ENCODE assay signal across 8 mouse cellular contexts in the genomic region with DNA sequence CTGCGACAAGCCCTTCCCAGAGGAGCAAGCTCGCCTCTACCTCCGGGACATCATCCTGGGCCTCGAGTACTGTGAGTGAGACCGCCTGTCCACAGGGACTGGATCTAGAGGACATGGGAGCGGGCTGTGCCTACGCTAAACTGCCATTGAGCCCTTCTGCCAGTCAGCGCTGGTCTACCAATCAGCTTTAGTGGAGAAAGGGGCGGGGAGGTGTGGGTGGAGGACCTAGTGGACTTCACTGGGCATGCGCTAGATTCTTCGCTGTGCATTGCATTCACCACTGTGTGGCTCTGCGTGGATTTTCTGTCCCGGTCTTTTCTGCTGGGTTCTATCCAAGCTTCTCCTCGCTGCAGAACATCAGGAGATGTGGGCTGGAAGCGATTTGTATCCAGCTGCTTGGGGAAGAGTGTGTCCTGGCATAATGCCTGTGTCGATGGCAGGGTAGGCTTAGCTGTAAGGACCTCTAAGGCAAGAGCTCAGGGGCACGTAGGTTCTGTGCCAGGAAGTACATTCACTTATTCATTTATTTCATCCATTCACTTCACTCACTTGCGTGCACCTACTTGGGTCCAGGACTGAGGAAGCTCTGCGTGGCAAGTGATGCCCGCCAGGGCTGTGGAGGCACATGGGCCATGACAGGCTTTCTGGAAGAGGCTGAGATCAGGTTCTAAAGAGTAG. TPM values are rescaled to one million over a fixed set of nuclear protein-coding genes. Genes with fewer than 3 reads are reported as not detected.
A peak's percentile ranks its signal among the peaks of the same experiment; 100 is the strongest.
DNase-seq lines count a peak whose midpoint lies in the region; ATAC-seq lines count a peak whose summit lies in the region.

No protein-coding gene starts in this region.

- H3K9me3 ChIP-seq in intestine, embryonic 15.5 days = no peaks in the 10 kb centered on the region

- no peaks in the 10 kb centered on the region for H3K36me3 ChIP-seq in intestine, embryonic 15.5 days

- DNase-seq in adrenal gland, postnatal 36 days = peak; percentile 92 to 93
- peak; percentile 83 for DNase-seq in embryo, embryonic 9.5 days (ENCODE audit: extremely low spot score)
- peak; percentile 63 to 69 for DNase-seq in gastrocnemius, postnatal 36 days
- DNase-seq in left cerebral cortex, postnatal 10 days (ENCODE audit: extremely low spot score in 1 of 2, low spot score in 2 of 2) = peak; percentile 89 to 92
- peak; percentile 94 to 95 for DNase-seq in right cerebral cortex, adult 2 months (ENCODE audit: low spot score in 2 of 2)
- DNase-seq in urinary bladder, postnatal 4 days (ENCODE audit: low spot score in 2 of 2) = peak; percentile 83 to 86

- peak overlapping the region; percentile 30 for H3K4me3 ChIP-seq in intestine, embryonic 15.5 days (replicated peaks)

- H3K4me1 ChIP-seq in intestine, embryonic 15.5 days (replicated peaks) = peaks cover 12% of the 10 kb centered on the region; the same call in 1 of the 2 replicates

- no peaks in the 10 kb centered on the region for H3K27me3 ChIP-seq in intestine, embryonic 15.5 days (replicated peaks)

- peak overlapping the region; percentile 68 for H3K27ac ChIP-seq in intestine, embryonic 15.5 days

- 26% methylated on average over 20 of the region's 20 CpGs for WGBS in intestine, embryonic 15.5 days

- H3K4me2 ChIP-seq in intestine, embryonic 15.5 days (replicated peaks) = peak overlapping the region; percentile 81

- ATAC-seq in intestine, embryonic 15.5 days = peak; percentile 91
- ATAC-seq in megakaryocyte progenitor cell, adult 5-6 weeks (replicated peaks; ENCODE audit: poor library complexity) = peak; percentile 98

- peak overlapping the region; percentile 39; the same call in 1 of the 2 replicates for H3K9ac ChIP-seq in intestine, embryonic 15.5 days

- intact Hi-C loops in gastrocnemius, postnatal 36 days (cut with DNase I) = no loop called here
- intact Hi-C loops in left cerebral cortex, postnatal 10 days (cut with DNase I) = no loop called here

RNA-seq across cellular contexts. Expression of a gene that starts 12.2 kb away (rescaled TPM):
- 1 to 10 TPM; 2.6 to 5.1 TPM for total RNA-seq in adrenal gland, postnatal 36 days (2021)
- 1 to 10 TPM in 1 of 2 experiments, under 1 TPM in 1; 0.71 to 1.2 TPM for total RNA-seq in gastrocnemius, postnatal 36 days (2021)
- polyA plus RNA-seq in intestine, embryonic 15.5 days (2015; fragmentation: Nextera tagmentation; extraction: Ambion mirVana) = 8.5 and 8.6 TPM in 2 replicates
- total RNA-seq in left cerebral cortex, postnatal 10 days (2021) = 10 to 100 TPM; 33.6 to 34.1 TPM
- 0.35 and 0.59 TPM in 2 replicates for total RNA-seq in megakaryocyte progenitor cell, adult 5-6 weeks (2015)
- total RNA-seq in megakaryocyte progenitor cell, adult 5-6 weeks (2017) = 1.2 and 1.4 TPM in 2 replicates

RNA-seq across cellular contexts. Expression of a gene that starts 16.6 kb away (rescaled TPM):
- 10 to 100 TPM; 11.0 to 12.0 TPM for total RNA-seq in adrenal gland, postnatal 36 days (2021)
- total RNA-seq in gastrocnemius, postnatal 36 days (2021) = 1 to 10 TPM; 2.6 to 2.9 TPM
- 9.3 and 9.7 TPM in 2 replicates for polyA plus RNA-seq in intestine, embryonic 15.5 days (2015; fragmentation: Nextera tagmentation; extraction: Ambion mirVana)
- 1 to 10 TPM; 8.3 to 9.1 TPM for total RNA-seq in left cerebral cortex, postnatal 10 days (2021)
- 9.6 and 10.2 TPM in 2 replicates for total RNA-seq in megakaryocyte progenitor cell, adult 5-6 weeks (2015)
- total RNA-seq in megakaryocyte progenitor cell, adult 5-6 weeks (2017) = 12.7 and 15.1 TPM in 2 replicates

RNA-seq across cellular contexts. Expression of a gene that starts 32.1 kb away (rescaled TPM):
- under 1 TPM; 0.33 to 0.70 TPM for total RNA-seq in adrenal gland, postnatal 36 days (2021)
- under 1 TPM; 0.20 to 0.32 TPM for total RNA-seq in gastrocnemius, postnatal 36 days (2021)
- 14.3 and 27.7 TPM in 2 replicates for polyA plus RNA-seq in intestine, embryonic 15.5 days (2015; fragmentation: Nextera tagmentation; extraction: Ambion mirVana)
- 1 to 10 TPM in 1 of 2 experiments, under 1 TPM in 1; 0.87 to 1.0 TPM for total RNA-seq in left cerebral cortex, postnatal 10 days (2021)
- total RNA-seq in megakaryocyte progenitor cell, adult 5-6 weeks (2015) = 6.8 and 9.3 TPM in 2 replicates
- total RNA-seq in megakaryocyte progenitor cell, adult 5-6 weeks (2017) = 3.8 and 5.2 TPM in 2 replicates

RNA-seq across cellular contexts. Expression of a gene that starts 59.4 kb away (rescaled TPM):
- total RNA-seq in adrenal gland, postnatal 36 days (2021) = under 1 TPM; 0.50 to 0.59 TPM
- total RNA-seq in gastrocnemius, postnatal 36 days (2021) = under 1 TPM; 0.07 to 0.13 TPM
- 0.19 and 0.35 TPM in 2 replicates for polyA plus RNA-seq in intestine, embryonic 15.5 days (2015; fragmentation: Nextera tagmentation; extraction: Ambion mirVana)
- under 1 TPM; 0.19 to 0.22 TPM for total RNA-seq in left cerebral cortex, postnatal 10 days (2021)
- total RNA-seq in megakaryocyte progenitor cell, adult 5-6 weeks (2015) = 0.07 TPM in 1 of 2 replicates, not detected in the other
- total RNA-seq in megakaryocyte progenitor cell, adult 5-6 weeks (2017) = 0.20 TPM in 1 of 2 replicates, not detected in the other

Comparison
In these comparisons a context has a peak if more than half of its experiments do, and no peak if none do; other contexts are left out.
1. Peak in every context shown above with its lines: DNase-seq, ATAC-seq, H3K4me3 ChIP-seq and H3K27ac ChIP-seq.
2. RNA of a gene that starts 12.2 kb away (total RNA-seq): 33.6 to 34.1 TPM in left cerebral cortex, postnatal 10 days; 2.6 to 5.1 TPM in adrenal gland, postnatal 36 days, 0.35 to 1.4 TPM in megakaryocyte progenitor cell, adult 5-6 weeks and 0.71 to 1.2 TPM in gastrocnemius, postnatal 36 days; every median in the first group is over 4 times any median in the second.